ENCODE assay signal across 8 mouse cellular contexts in the genomic region with DNA sequence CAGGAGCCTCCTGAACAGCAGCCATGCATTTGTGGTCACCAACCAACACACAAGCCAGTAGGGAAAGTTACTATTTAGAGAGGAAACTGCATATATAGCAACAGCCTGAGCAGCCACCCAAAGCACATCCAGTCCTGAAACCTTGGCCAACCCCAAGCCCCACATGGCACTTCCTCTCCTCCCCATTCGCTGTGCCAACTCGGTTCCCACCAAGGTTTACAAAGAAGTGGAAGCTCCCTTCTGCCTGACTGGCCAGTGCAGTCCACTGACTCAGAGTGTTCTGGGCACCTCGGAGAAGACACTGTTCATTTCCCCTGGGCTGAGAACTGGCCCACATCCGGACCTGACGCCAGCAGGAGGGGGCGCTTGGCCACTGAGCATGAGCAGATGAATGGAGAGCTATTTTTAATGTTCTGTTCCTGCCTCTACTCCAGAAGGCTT.
DNase-seq lines count a peak whose midpoint lies in the region; ATAC-seq lines count a peak whose summit lies in the region.

No protein-coding gene starts in this region.

- H3K4me1 ChIP-seq in heart, embryonic 12.5 days (replicated peaks) = peaks cover 17% of the 10 kb centered on the region

- no peak overlapping the region for H3K4me3 ChIP-seq in heart, embryonic 12.5 days

- no peaks in the 10 kb centered on the region for H3K36me3 ChIP-seq in heart, embryonic 12.5 days

- H3K9me3 ChIP-seq in heart, embryonic 12.5 days (replicated peaks) = no peaks in the 10 kb centered on the region

- DNase-seq in heart, adult 11 months = peak; percentile 99
- peak; percentile 50 to 69 for DNase-seq in frontal cortex, adult 2 months (ENCODE audit: extremely low spot score in 1 of 2, low spot score in 1 of 2)
- peak; percentile 85 for DNase-seq in layer of hippocampus, adult 11-12 months (ENCODE audit: low spot score)
- peak; percentile 76 to 84 for DNase-seq in lung, adult 18-20 months
- peak; percentile 78 to 82 for DNase-seq in right cerebral cortex, postnatal 36 days (ENCODE audit: low spot score in 2 of 2)
- no peak for DNase-seq in adipocyte (ENCODE audit: low spot score)

- ATAC-seq in heart, embryonic 12.5 days (ENCODE audit: insufficient number of reproducible peaks, low FRiP score) = no peak
- ATAC-seq in activated CD4-positive, CD25-positive, alpha-beta regulatory T cell, adult 4 months = peak; percentile 89

- no peak overlapping the region for H3K4me2 ChIP-seq in heart, embryonic 12.5 days

- H3K9ac ChIP-seq in heart, embryonic 12.5 days = no peak overlapping the region

- H3K27ac ChIP-seq in heart, embryonic 12.5 days (ENCODE audit: poor library complexity, severe bottlenecking) = no peak overlapping the region

- 67% methylated on average over 6 of the region's 6 CpGs for WGBS in heart, embryonic 12.5 days

- no peaks in the 10 kb centered on the region for H3K27me3 ChIP-seq in heart, embryonic 12.5 days (replicated peaks)
